Mouse (Mus musculus): Measurements from ENCODE around the gene Bcat2. TPM values are rescaled to one million over a fixed set of nuclear protein-coding genes. Genes with fewer than 3 reads are reported as not detected.

The Bcat2 gene
- polyA plus RNA-seq, 1 experiment from 2014 or later: 29.2 TPM

DNA sequence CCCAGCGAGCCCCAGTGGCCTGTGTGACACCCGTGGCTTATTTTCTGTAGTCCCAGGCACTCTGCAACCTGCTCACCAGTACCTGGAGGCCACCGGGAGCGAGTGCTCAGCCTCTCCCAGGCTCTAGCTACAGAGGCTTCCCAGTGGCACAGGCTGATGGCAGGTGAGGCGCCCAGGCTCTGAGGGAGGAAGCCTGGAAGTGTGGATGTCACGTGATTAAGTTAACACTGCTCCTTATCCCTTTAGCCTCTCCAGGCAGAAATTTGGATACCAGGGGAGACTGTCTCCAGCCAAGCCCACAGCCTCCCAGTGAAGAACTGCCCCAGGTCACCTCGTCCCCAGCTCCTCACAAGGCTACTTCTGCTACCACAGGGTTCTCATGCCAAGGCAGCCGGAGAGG, 16.4 kb upstream of the Bcat2 start:
- H3K4me1 ChIP-seq: no peaks in the 10 kb centered on the region
- H3K36me3 ChIP-seq: no peaks in the 10 kb centered on the region
- H3K4me3 ChIP-seq: no peak overlapping the region
- H3K4me2 ChIP-seq (replicated peaks): no peak overlapping the region
- ATAC-seq (ENCODE audit: low FRiP score, low read depth): no peak
- no peak overlapping the region for H3K9ac ChIP-seq
- no peaks in the 10 kb centered on the region for H3K9me3 ChIP-seq
- H3K27me3 ChIP-seq (replicated peaks): no peaks in the 10 kb centered on the region
- H3K27ac ChIP-seq: no peak overlapping the region
- 68% methylated on average over 8 of the region's 8 CpGs for WGBS

GRCm38 (mm10) chr7:45553990-45554389, 16.0 kb upstream of the Bcat2 start:
- Histone ChIP-seq H3K4me1 (no peaks in the 10 kb centered on the region), H3K27me3 (replicated peaks) (no peaks in the 10 kb centered on the region), H3K4me2 (replicated peaks) (no peak overlapping the region), H3K4me3 (no peak overlapping the region), H3K9ac (no peak overlapping the region), H3K27ac (no peak overlapping the region), H3K36me3 (no peaks in the 10 kb centered on the region), H3K9me3 (no peaks in the 10 kb centered on the region)
- ATAC-seq (ENCODE audit: low FRiP score, low read depth): no peak
- 88% methylated on average over 2 of the region's 2 CpGs for WGBS

GRCm38 (mm10) chr7:45554744-45555143, 15.2 kb upstream of the Bcat2 start, which contains the start of gene Hsd17b14:
Hsd17b14 (plus strand) TSS chr7:45554893.
- H3K9me3 ChIP-seq: no peaks in the 10 kb centered on the region
- 48% methylated on average over 8 of the region's 8 CpGs for WGBS
- no peak for ATAC-seq (ENCODE audit: low FRiP score, low read depth)
- no peak within 1 kb of the TSS for H3K4me3 ChIP-seq
- no peaks in the 10 kb centered on the region for H3K36me3 ChIP-seq
- H3K27ac ChIP-seq: no peak within 1 kb of the TSS
- H3K4me1 ChIP-seq: no peaks in the 10 kb centered on the region
- no peaks in the 10 kb centered on the region for H3K27me3 ChIP-seq (replicated peaks)
- H3K4me2 ChIP-seq (replicated peaks): no peak within 1 kb of the TSS
- no peak within 1 kb of the TSS for H3K9ac ChIP-seq

- Histone ChIP-seq H3K9me3 (no peaks in the 10 kb centered on the region), H3K4me1 (no peaks in the 10 kb centered on the region), H3K27me3 (replicated peaks) (no peaks in the 10 kb centered on the region), H3K27ac (no peak overlapping the region), H3K9ac (no peak overlapping the region), H3K36me3 (no peaks in the 10 kb centered on the region), H3K4me3 (no peak overlapping the region), H3K4me2 (replicated peaks) (no peak overlapping the region)
- ATAC-seq (ENCODE audit: low FRiP score, low read depth): no peak
- WGBS: 25% methylated on average over 8 of the region's 8 CpGs
These were observed 14.2 kb upstream of the Bcat2 start for GRCm38 (mm10) chr7:45555787-45556186.

DNA sequence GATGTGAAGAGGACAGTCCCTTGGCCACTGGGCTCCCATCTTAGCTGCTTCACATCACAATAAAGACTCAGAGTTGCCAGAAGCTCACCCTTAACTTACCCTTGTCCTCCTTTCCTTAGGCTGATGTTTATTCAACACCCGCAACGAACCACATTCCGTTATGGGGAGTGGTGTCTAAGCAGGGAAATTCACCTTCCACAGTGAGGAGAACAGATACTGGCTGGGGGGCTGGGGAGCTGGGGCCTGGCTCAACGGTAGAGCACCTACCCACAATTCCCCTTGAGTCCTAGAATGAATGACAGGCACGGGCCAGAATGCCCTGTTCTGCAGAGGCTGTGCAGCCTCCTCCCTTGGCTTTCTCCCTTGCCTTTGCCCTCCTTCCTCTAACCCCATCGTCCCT, 11.0 kb upstream of the Bcat2 start:
- no peaks in the 10 kb centered on the region for H3K27me3 ChIP-seq (replicated peaks)
- WGBS: 77% methylated on average over 5 of the region's 6 CpGs
- no peak overlapping the region for H3K4me3 ChIP-seq
- no peak for ATAC-seq (ENCODE audit: low FRiP score, low read depth)
- H3K4me1 ChIP-seq: no peaks in the 10 kb centered on the region
- no peak overlapping the region for H3K27ac ChIP-seq
- no peaks in the 10 kb centered on the region for H3K9me3 ChIP-seq
- no peak overlapping the region for H3K4me2 ChIP-seq (replicated peaks)
- no peaks in the 10 kb centered on the region for H3K36me3 ChIP-seq
- no peak overlapping the region for H3K9ac ChIP-seq

DNA sequence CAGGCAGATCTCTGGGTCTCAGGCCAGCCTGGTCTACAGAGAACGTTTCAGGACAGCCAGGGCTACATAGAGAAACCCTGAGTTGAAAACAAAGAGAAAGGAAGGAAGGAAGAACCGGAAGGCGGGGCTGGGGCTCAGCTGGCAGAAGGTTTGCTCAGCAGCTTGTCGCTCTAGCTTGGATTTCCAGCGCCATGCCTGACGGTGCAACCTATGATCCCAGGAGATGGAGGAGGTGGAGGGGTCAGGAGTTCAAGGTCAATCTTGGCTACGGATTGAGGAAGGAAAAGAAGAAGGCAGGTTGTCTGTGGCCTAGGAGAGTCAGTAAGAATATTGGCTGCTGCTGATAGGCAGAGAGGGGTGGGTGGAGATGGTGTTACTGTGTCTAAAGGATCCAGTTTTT, 9.7 kb upstream of the Bcat2 start:
- Histone ChIP-seq H3K4me1 (no peaks in the 10 kb centered on the region), H3K9ac (no peak overlapping the region), H3K27ac (no peak overlapping the region), H3K4me3 (no peak overlapping the region), H3K9me3 (no peaks in the 10 kb centered on the region), H3K4me2 (replicated peaks) (no peak overlapping the region), H3K27me3 (replicated peaks) (no peaks in the 10 kb centered on the region), H3K36me3 (no peaks in the 10 kb centered on the region)
- WGBS: 86% methylated on average over 7 of the region's 7 CpGs
- no peak for ATAC-seq (ENCODE audit: low FRiP score, low read depth)

- H3K4me3 ChIP-seq: no peak overlapping the region
- no peak overlapping the region for H3K9ac ChIP-seq
- 0 out of 2 replicates have a peak overlapping the region, but pooled peaks have one; percentile 7 for H3K4me2 ChIP-seq (replicated peaks)
- no peaks in the 10 kb centered on the region for H3K27me3 ChIP-seq (replicated peaks)
- H3K27ac ChIP-seq: no peak overlapping the region
- no peak for ATAC-seq (ENCODE audit: low FRiP score, low read depth)
- 31% methylated on average over 17 of the region's 17 CpGs for WGBS
- no peaks in the 10 kb centered on the region for H3K4me1 ChIP-seq
- H3K36me3 ChIP-seq: no peaks in the 10 kb centered on the region
- no peaks in the 10 kb centered on the region for H3K9me3 ChIP-seq
These were observed 8.9 kb upstream of the Bcat2 start for GRCm38 (mm10) chr7:45560843-45561623.

DNA sequence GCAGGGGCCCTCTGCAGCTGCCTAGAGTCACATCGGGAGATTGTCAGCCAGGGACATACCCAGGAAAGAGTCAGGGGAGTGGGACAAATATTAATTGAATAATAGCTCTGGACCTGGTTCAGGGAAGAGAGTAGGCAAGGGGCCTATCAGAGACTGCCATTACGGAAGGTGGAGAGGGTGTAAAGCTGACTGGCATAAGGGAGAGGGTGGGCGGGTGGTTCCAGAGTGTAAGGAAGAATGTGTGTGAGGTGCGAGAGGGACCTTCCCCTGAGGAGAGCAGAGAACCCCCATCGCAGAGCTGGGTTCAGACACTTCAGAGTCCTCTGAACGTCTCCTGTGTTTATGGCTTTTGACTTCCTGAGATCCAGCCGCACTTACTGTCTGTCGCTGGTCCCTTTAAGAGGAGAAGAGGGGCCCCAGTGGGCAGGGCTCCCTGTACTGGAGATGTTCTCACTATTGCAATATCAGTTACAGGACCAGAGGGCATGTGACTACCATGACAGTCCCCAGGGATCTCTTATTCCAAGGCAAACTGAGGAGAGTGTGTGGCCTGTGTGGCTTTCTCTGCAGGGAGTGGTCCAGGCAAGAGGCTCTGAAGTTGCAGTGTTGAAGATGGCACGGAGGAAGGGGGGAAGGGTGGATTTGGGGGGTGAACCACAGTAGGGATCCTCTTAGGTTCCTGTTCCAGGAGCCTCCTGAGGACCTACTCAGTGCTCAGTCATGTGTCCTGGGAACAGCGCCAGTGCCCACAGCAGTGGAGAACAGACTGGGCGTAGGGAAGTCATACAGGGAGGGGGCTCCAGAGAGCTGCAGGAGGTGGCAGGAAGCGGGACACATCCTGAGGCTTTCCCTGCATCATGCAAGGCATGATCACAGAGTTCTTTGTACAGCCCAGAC, 8.1 kb upstream of the Bcat2 start:
- Histone ChIP-seq H3K9me3 (no peaks in the 10 kb centered on the region), H3K36me3 (no peaks in the 10 kb centered on the region), H3K27me3 (replicated peaks) (no peaks in the 10 kb centered on the region), H3K9ac (no peak overlapping the region), H3K4me2 (replicated peaks) (no peak overlapping the region), H3K4me3 (no peak overlapping the region), H3K4me1 (no peaks in the 10 kb centered on the region), H3K27ac (no peak overlapping the region)
- no peak for ATAC-seq (ENCODE audit: low FRiP score, low read depth)
- WGBS: 53% methylated on average over 12 of the region's 12 CpGs

DNA sequence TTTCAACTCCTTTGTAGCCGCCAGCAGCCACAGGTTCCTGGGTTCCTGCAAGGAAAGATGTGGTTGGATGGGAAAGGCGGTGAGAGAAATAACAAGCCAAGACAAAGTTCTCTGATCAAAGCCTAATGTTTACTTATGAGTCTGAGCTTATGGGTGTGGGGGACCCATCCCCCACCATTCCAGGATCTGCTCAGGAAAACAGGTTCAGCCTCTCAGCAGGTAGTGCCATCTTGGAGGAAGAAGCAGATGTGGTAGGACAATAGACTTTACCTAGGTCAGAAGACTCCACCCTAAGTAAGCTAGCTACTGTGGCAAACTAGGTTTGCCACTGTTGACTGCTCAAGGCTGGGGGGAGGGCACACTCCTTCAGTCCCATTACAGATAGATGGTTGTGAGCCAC, 5.1 kb upstream of the Bcat2 start:
- Histone ChIP-seq H3K36me3 (no peaks in the 10 kb centered on the region), H3K4me2 (replicated peaks) (no peak overlapping the region), H3K4me3 (no peak overlapping the region), H3K9me3 (no peaks in the 10 kb centered on the region), H3K27me3 (replicated peaks) (no peaks in the 10 kb centered on the region), H3K9ac (no peak overlapping the region), H3K27ac (no peak overlapping the region), H3K4me1 (peaks cover 4% of the 10 kb centered on the region; the same call in 1 of the 2 replicates)
- no peak for ATAC-seq (ENCODE audit: low FRiP score, low read depth)
- WGBS: 85% methylated on average over 2 of the region's 2 CpGs

DNA sequence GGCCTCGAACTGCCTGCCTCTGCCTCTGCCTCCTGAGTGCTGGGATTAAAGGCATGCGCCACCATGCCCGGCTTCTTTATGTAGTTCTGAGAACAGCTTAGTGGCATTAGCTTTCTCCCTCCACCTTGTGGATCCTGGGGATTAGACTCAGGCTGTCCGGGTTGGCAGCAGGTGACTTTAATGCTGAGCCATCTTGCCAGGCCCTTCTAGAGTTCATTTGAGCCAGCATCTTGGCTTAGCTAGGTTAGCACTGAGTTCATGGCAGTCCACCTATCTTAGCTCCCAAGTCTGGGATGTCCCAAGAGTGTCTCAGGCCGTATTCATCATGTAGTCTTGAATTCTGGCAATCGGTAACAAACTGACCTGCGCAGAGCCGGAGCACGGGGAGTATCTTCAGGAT, 4.5 kb upstream of the Bcat2 start:
- Histone ChIP-seq H3K9me3 (no peaks in the 10 kb centered on the region), H3K9ac (no peak overlapping the region), H3K4me2 (replicated peaks) (no peak overlapping the region), H3K36me3 (no peaks in the 10 kb centered on the region), H3K27me3 (replicated peaks) (no peaks in the 10 kb centered on the region), H3K4me3 (no peak overlapping the region), H3K27ac (no peak overlapping the region), H3K4me1 (peaks cover 4% of the 10 kb centered on the region; the same call in 1 of the 2 replicates)
- 91% methylated on average over 9 of the region's 9 CpGs for WGBS
- no peak for ATAC-seq (ENCODE audit: low FRiP score, low read depth)

GRCm38 (mm10) chr7:45567112-45567779, 2.7 kb upstream of the Bcat2 start:
- no peak overlapping the region for H3K27ac ChIP-seq
- no peaks in the 10 kb centered on the region for H3K27me3 ChIP-seq (replicated peaks)
- H3K9me3 ChIP-seq: no peaks in the 10 kb centered on the region
- H3K4me2 ChIP-seq (replicated peaks): peak overlapping the region; percentile 71
- no peak overlapping the region for H3K4me3 ChIP-seq
- H3K9ac ChIP-seq: no peak overlapping the region
- 75% methylated on average over 8 of the region's 8 CpGs for WGBS
- H3K4me1 ChIP-seq: peaks cover 21% of the 10 kb centered on the region
- H3K36me3 ChIP-seq: no peaks in the 10 kb centered on the region
- no peak for ATAC-seq (ENCODE audit: low FRiP score, low read depth)

Data from neural tube, embryonic 12.5 days (tissue).